Mouse (Mus musculus) small intestine, adult 2 months (tissue): ENCODE results near the gene Crygc.

Experiments
- CTCF ChIP-seq: fragments of 200-500 bp; IDR thresholded peaks from 2 replicates; pipeline ENCODE4 v1.5.1; 2012; ENCODE audit warnings: low read depth, mild to moderate bottlenecking, control low read depth, inconsistent platforms, low read length, moderate library complexity, mixed read lengths; ENCODE audit not compliant: insufficient replicate concordance, insufficient read length; ENCODE audit errors: extremely low read depth
- POLR2A ChIP-seq: fragments of 200-500 bp; IDR thresholded peaks from 2 replicates; pipeline ENCODE4 v1.6.1; 2012; ENCODE audit warnings: low read depth, mild to moderate bottlenecking, control low read depth, inconsistent platforms, low read length, moderate library complexity

DNA sequence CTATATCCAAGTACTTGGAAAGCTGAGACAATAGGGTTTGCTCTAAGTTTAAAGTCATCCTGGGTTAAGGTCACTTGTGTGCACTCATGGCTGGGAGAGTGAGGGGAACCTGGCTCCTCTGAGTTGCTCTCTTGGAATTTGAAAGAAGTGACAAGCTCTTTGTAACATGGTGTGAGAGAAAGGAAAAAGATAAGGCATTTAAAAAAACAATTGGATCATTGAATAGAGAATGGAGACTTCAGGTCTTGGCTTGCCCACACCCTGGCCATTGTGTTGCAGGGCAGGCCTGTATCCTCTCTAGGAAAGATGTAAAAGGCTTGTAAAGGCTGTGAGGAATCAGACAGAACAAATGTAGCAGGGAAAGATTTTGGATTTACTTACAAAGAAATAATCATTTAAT is 5.6 kb downstream of the Crygc start:
- TF ChIP-seq CTCF (no peak), POLR2A (no peak)
